Mouse (Mus musculus) lung, postnatal 4 days (tissue): ENCODE results near the gene Lamc2.

Experiments
- DNase-seq, 2 experiments: peaks; one replicate each; pipeline ENCODE4 v3.0.0; 2021

Gene Lamc2

GRCm38 (mm10) chr1:153094226-153095076 is 91.8 kb downstream of the Lamc2 start:
- no peak for DNase-seq

- DNase-seq: no peak
These were observed 92.7 kb downstream of the Lamc2 start for GRCm38 (mm10) chr1:153093581-153093980.

- DNase-seq: no peak
These were observed 93.1 kb downstream of the Lamc2 start for GRCm38 (mm10) chr1:153093172-153093571.

GRCm38 (mm10) chr1:153092237-153092975 is 93.8 kb downstream of the Lamc2 start:
- DNase-seq: peak; percentile 86 to 87

DNA sequence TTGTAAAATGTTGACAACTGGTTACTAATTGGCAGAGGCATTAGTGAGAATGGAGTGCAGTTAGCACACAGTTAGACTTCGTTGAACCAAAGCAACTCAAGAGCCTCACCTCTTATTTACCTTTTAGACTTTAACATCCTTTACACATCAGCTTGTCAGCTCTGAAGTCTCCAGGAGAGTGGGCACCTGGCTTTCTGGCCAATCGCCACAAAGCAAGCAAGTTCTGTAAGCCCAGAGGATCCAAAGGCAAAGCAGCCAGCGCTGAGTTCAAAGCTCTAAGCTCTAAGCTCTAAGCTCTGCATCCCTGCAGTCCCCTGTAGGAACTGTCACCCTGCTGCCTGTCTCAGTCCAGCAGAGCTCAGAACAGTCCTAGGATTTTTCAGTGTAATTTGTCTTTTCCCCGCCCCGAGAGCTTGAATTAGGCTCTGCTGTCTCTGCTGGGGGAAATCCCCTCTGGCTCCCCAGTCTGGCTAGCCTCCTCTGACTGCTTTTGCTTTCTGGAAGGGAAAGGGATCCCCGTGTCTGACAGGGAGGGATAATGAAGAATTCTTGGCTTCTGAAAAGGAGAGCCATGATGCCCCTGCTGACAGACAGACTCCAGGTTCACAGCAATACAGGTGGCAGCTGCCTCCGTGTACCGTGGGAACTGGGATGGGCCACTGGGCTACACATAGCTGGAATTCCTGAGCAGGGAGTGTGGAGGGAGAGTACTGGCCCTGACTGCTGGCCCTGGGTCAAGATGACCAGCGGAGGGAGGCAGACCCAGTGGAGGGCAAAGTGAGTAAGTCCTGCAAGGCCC is 94.6 kb downstream of the Lamc2 start:
- DNase-seq: peak; percentile 42 to 88

GRCm38 (mm10) chr1:153090807-153091206 is 95.4 kb downstream of the Lamc2 start:
- peak in 1 of 2 experiments; percentile 14 for DNase-seq

DNA sequence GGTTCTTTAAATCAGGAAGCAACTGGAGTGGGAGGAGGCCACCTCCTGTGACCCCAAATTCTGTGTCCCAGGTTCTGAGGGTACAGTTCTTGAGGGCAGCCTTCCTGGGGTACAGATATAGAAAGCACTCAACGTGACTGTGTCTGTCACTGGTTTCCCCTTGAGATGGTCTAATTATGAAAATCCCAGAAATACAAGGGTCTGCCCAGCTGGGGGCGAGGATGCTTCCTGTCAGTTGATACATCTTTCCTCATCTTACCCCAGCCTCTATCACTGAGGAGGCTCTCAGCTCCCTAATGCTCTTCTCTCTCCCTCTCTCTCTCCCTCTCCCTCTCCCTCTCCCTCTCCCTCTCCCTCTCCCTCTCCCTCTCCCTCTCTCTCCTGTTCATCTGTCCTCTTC is 96.2 kb downstream of the Lamc2 start:
- DNase-seq: no peak

DNA sequence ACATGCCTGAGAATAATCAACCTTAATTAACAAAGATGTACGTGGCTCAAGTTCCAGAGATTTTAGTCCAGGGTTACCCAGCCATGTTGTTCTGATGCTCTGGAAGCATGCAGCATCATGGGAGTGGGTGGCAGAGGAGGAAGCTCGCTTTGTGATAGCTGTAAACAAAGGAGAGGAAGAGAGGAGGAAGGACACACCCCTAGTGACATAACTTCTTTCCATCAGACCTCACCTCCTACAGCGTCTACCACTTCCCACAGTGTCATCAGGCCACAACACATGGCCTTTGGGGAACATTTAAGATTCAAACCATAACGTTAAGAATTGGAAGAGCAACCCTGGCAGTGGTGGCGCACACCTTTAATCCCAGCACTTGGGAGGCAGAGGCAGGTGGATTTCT is 98.5 kb downstream of the Lamc2 start:
- peak in 1 of 2 experiments; percentile 9 for DNase-seq

- DNase-seq: no peak
These were observed 101.0 kb downstream of the Lamc2 start for GRCm38 (mm10) chr1:153085198-153085597.

- peak in 1 of 2 experiments; percentile 36 for DNase-seq
These were observed 102.1 kb downstream of the Lamc2 start for GRCm38 (mm10) chr1:153084191-153084590.

DNA sequence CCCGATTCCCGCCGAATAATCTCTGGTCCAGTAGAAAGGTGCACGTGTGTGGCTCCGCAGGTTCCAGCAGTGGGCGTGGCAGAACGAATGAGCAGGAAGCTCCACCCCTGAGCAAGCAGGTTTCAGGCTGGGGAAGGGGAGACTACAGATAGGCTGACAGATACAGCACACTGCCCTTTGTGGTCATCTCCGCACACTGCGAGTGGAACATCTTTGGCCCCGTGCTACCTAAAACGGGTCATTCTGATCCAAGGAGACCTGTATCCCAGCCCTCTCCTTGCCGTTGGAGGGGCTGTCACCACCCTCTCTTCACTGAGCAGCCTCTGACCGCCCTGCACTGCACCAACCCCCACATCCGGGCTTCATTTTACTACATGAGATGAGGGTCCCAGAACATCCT is 103.0 kb downstream of the Lamc2 start:
- DNase-seq: peak in 1 of 2 experiments; percentile 13

DNA sequence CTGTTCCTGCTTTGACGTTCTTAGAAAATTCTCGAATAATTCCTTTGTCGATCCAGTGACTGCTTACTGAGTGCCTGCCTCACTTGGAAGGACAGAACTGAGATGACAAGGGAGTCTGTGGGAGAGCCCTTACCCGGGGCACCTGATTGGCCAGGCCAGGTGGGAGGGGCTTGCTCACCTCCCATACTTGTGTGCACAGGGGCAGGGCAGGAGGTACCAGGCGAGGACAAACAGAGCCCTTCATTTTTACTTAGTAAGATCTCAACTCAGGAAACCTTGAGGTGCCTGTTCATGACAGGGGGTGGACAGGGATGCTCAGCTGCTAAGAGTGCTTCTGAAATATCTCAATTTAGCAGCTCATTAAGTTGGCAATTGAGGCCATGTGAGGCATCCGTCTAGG is 110.3 kb downstream of the Lamc2 start:
- DNase-seq: peak in 1 of 2 experiments; percentile 28

- peak in 1 of 2 experiments; percentile 11 for DNase-seq
These were observed 111.0 kb downstream of the Lamc2 start for GRCm38 (mm10) chr1:153075087-153075736.

DNA sequence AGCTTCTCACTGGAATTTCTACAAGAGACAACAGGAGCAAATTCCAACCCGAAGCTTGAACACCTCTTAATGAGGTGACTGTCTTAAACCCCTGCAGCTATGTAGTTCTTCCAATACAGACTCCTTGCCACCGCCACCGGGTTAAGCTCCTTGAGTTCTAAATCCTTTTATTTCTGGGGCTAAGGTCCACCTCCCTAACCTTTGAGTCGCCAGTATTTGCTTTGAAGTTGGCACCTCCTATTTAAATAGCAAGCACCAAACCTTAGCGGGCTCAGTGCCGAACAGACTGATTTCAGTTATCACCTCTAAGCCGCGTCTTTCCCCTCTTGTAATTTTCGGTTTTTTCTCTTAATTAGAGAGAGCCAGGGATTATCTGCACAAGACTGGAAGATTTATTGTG is 112.8 kb downstream of the Lamc2 start:
- peak in 1 of 2 experiments; percentile 2 for DNase-seq
